Mouse (Mus musculus) forebrain, embryonic 10.5 days (tissue): ENCODE results near the gene Slc26a10. TPM values are rescaled to one million over a fixed set of nuclear protein-coding genes. Genes with fewer than 3 reads are reported as not detected.

ENCODE experiments used
- DNase-seq: peaks from one replicate; pipeline ENCODE4 v3.0.0-alpha.2; 2017; ENCODE audit warnings: low spot score; ENCODE audit errors: extremely low spot score
- H3K27ac ChIP-seq: fragments of 300-500 bp; sonication (generic); 2 replicates; pipeline ENCODE4 v1.5.1; 2016; ENCODE audit warnings: mild to moderate bottlenecking
- H3K27me3 ChIP-seq: fragments of 300-500 bp; sonication (generic); 2 replicates; pipeline ENCODE4 v1.6.1; 2016; ENCODE audit warnings: mild to moderate bottlenecking; ENCODE audit not compliant: poor library complexity, severe bottlenecking
- H3K36me3 ChIP-seq: fragments of 300-500 bp; sonication (generic); replicated peaks from 2 replicates; pipeline ENCODE4 v1.6.1; 2016; ENCODE audit warnings: mild to moderate bottlenecking, moderate library complexity
- H3K4me1 ChIP-seq: fragments of 300-500 bp; sonication (generic); 2 replicates; pipeline ENCODE4 v1.6.1; 2016
- H3K4me3 ChIP-seq: fragments of 300-500 bp; sonication (generic); 2 replicates; pipeline ENCODE4 v1.5.1; 2016; ENCODE audit warnings: mild to moderate bottlenecking, moderate library complexity
- H3K9me3 ChIP-seq: fragments of 300-500 bp; sonication (generic); 2 replicates; pipeline ENCODE4 v1.6.1; 2016; ENCODE audit warnings: mild to moderate bottlenecking, moderate library complexity
- WGBS: fragments of 180-500 bp; shearing (Covaris S2); methylation state at CpG from one replicate; pipeline ENCODE4 v1.1.7; 2016; 5-methylcytosine and 5-hydroxymethylcytosine counted together
- polyA plus RNA-seq: library from polyadenylated mRNA; unstranded; fragments of >200 nt; fragmentation: Nextera tagmentation; extraction: Ambion mirVana; gene quantifications from 2 replicates; pipeline ENCODE4 v1.2.1, GENCODE M21; 2016

Slc26a10 gene
- polyA plus RNA-seq, 1 experiment from 2014 or later = 1.9 TPM

DNA sequence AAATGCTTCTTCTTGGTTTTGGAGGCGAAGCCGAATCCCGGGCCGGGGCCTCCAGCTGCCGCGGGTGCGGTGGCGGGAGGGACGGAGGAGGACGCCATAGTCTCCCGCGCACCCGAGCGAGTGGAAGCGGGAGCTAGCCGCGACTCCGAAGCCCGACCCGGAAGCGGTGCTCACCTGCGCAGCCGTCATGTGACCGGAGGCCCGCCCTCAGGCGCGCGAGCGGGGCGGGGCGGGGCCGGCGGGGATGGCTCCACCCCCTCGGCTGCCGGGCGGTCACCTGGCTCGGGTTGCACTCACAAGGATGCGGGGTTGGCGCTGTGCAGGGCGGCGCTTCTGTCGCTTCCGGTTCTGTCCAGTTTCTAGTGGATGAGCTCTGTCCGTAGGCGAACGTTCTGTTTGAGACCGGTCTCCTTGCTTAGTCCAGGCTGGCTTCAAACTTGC, 31.0 kb upstream of the Slc26a10 start, which contains the start of gene Pip4k2c:
Pip4k2c (minus strand) TSS at position 172 of the 441 bp plus-strand sequence.
- peaks cover 25% of the 10 kb centered on the region for H3K36me3 ChIP-seq
- under 1% methylated on average over 47 of the region's 47 CpGs for WGBS
- peak; percentile 88 for DNase-seq
- peak within 1 kb of the TSS; percentile 85 for H3K27ac ChIP-seq
- 0 out of 2 replicates have a peak, but pooled peaks cover 4% of the 10 kb centered on the region for H3K27me3 ChIP-seq
- H3K9me3 ChIP-seq = no peaks in the 10 kb centered on the region
- peaks cover 27% of the 10 kb centered on the region for H3K4me1 ChIP-seq
- peak within 1 kb of the TSS; percentile 93 for H3K4me3 ChIP-seq

GRCm38 (mm10) chr10:127210961-127211405, 30.5 kb upstream of the Slc26a10 start:
- peaks cover 27% of the 10 kb centered on the region for H3K4me1 ChIP-seq
- H3K27me3 ChIP-seq = 0 out of 2 replicates have a peak, but pooled peaks cover 4% of the 10 kb centered on the region
- H3K4me3 ChIP-seq = peak overlapping the region; percentile 93
- H3K36me3 ChIP-seq = peaks cover 29% of the 10 kb centered on the region
- under 1% methylated on average over 25 of the region's 25 CpGs for WGBS
- no peaks in the 10 kb centered on the region for H3K9me3 ChIP-seq
- peak overlapping the region; percentile 85 for H3K27ac ChIP-seq
- peak; percentile 26 for DNase-seq

DNA sequence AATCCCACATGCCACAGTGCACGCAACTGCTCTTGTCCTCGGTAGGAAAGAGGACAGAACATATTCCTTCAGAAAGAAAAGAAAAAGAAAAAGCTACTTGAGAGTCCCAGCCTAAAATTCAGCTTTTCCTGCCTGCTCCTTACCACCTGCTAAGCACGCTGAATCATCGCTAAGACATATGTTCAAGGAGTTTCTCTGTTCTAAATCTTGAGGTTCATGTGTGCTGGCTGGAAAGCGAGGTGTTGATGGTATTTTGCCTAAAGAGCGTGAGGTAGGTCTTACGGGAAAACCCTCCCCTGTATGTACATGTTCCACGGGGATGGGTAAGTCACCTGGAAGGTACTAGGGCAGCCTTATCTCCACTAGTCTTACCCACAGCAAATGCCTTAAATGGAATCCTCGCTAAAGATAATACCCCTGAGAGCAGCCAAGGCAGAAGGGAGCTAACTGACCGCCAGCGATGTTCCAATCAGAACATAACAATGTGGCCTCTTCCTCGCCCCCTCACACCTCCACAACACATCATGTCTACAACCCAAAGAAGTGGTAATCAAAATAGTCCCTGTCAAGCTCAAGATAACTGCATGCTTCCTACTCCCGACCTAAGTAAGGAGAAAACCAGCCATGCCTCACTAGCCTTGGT, 29.6 kb upstream of the Slc26a10 start:
- Histone ChIP-seq H3K4me1 (peaks cover 27% of the 10 kb centered on the region), H3K9me3 (no peaks in the 10 kb centered on the region), H3K36me3 (peaks cover 39% of the 10 kb centered on the region), H3K27ac (no peak overlapping the region), H3K27me3 (0 out of 2 replicates have a peak, but pooled peaks cover 4% of the 10 kb centered on the region), H3K4me3 (peak overlapping the region; percentile 93)
- 88% methylated on average over 13 of the region's 13 CpGs for WGBS
- no peak for DNase-seq

DNA sequence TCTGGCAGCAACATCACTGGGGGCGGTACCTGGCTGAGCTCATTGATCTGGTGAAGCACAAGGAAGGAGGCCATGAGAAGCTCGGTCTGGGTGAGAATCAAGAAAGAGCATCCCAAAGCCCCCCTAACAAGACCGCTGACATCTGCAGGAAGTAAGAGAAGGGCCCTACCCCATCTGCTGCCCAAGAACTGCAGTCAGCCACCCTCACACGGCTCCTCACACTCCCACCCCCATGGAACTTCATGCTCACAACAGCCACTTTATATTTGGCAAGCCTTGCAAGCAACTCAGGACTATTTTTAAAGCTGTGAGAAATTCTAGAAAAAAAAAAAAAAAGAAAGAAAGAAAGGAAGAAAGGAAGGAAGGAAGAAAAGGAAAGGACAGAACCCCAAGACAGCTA, 28.5 kb upstream of the Slc26a10 start:
- Histone ChIP-seq H3K4me1 (peaks cover 27% of the 10 kb centered on the region), H3K4me3 (no peak overlapping the region), H3K27ac (no peak overlapping the region), H3K27me3 (0 out of 2 replicates have a peak, but pooled peaks cover 4% of the 10 kb centered on the region), H3K36me3 (peaks cover 49% of the 10 kb centered on the region), H3K9me3 (no peaks in the 10 kb centered on the region)
- WGBS = 91% methylated on average over 4 of the region's 4 CpGs
- DNase-seq = no peak

GRCm38 (mm10) chr10:127205373-127205772, 24.9 kb upstream of the Slc26a10 start:
- Histone ChIP-seq H3K36me3 (peaks cover 84% of the 10 kb centered on the region), H3K27me3 (0 out of 2 replicates have a peak, but pooled peaks cover 2% of the 10 kb centered on the region), H3K27ac (no peak overlapping the region), H3K4me1 (peaks cover 12% of the 10 kb centered on the region), H3K9me3 (no peaks in the 10 kb centered on the region), H3K4me3 (no peak overlapping the region)
- 90% methylated on average over 10 of the region's 10 CpGs for WGBS
- no peak for DNase-seq

DNA sequence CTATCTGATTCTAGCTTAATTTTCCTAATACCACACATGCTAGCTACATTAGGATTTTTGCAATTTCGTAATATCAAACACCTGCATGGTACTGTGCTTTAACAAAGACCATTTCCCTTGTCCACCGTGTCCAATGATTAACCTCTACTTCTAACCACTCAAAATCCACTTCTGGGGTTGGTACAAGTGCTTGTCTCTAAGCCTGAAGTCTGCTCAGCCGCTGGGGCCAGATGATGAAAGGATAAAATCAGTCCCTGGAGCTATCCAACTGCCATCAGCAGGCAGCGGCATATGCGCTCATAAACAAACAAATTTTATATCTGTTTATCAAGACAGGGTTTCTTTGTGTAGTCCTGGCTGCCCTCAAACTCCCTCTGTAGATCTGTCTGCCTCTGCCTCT, 24.1 kb upstream of the Slc26a10 start:
- 91% methylated on average over 5 of the region's 5 CpGs for WGBS
- Histone ChIP-seq H3K4me3 (no peak overlapping the region), H3K36me3 (peaks cover 92% of the 10 kb centered on the region), H3K27me3 (no peaks in the 10 kb centered on the region), H3K27ac (no peak overlapping the region), H3K9me3 (no peaks in the 10 kb centered on the region), H3K4me1 (peaks cover 4% of the 10 kb centered on the region)
- no peak for DNase-seq

- H3K27ac ChIP-seq = no peak overlapping the region
- DNase-seq = no peak
- peaks cover 98% of the 10 kb centered on the region for H3K36me3 ChIP-seq
- H3K27me3 ChIP-seq = no peaks in the 10 kb centered on the region
- 89% methylated on average over 3 of the region's 3 CpGs for WGBS
- no peaks in the 10 kb centered on the region for H3K9me3 ChIP-seq
- H3K4me3 ChIP-seq = no peak overlapping the region
- H3K4me1 ChIP-seq = no peaks in the 10 kb centered on the region
Measured at GRCm38 (mm10) chr10:127203106-127203505, 22.7 kb upstream of the Slc26a10 start.

- Histone ChIP-seq H3K36me3 (peaks cover 80% of the 10 kb centered on the region), H3K9me3 (no peaks in the 10 kb centered on the region), H3K4me3 (no peak overlapping the region), H3K27ac (no peak overlapping the region), H3K27me3 (no peaks in the 10 kb centered on the region), H3K4me1 (peaks cover 19% of the 10 kb centered on the region)
- 86% methylated on average over 8 of the region's 8 CpGs for WGBS
- DNase-seq = no peak
Measured at GRCm38 (mm10) chr10:127200279-127200678, 19.8 kb upstream of the Slc26a10 start.

DNA sequence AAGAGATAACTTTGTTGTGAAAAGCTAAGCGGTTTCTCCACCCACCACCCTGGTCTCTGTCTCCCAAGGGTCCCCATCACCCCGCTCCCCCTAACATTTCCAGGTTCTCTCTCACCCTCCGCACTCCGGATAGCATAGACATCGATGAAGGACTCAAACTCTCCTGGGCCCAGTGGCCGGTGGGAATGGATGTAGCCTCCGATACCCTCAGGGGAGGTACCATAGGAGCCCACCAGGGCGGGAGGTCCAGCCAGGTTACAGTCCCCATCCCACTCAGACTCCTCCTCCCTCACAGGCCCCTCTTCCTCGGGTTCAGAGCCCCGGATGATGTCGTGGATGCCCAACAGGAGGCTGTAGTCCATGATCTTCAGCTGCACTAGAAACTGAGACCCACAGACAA, 19.0 kb upstream of the Slc26a10 start:
- WGBS = 85% methylated on average over 11 of the region's 11 CpGs
- no peaks in the 10 kb centered on the region for H3K9me3 ChIP-seq
- no peak for DNase-seq
- H3K27ac ChIP-seq = no peak overlapping the region; the same call in 1 of the 2 replicates
- peaks cover 72% of the 10 kb centered on the region for H3K36me3 ChIP-seq
- no peaks in the 10 kb centered on the region for H3K27me3 ChIP-seq
- no peak overlapping the region for H3K4me3 ChIP-seq
- peaks cover 27% of the 10 kb centered on the region for H3K4me1 ChIP-seq

DNA sequence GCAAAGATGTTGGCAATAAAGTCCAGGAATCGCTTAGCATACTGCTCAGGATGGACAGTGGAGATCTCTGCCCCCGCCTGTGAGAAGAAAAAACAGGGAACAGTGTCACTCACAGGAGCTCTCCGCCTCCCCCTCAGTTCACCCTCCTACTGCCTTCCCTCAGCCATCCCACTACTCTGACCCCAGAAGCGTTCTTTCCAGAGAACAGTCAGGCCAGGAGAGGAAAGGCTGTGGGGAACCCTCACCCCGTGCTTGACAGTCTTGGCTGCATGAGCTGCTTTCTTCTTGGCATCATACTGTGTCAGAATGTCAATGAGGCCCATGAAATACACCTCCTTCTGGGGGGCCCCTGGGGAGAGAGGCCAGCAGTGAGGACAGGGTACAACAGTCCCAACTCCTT, 18.6 kb upstream of the Slc26a10 start:
- H3K27ac ChIP-seq = no peak overlapping the region; the same call in 1 of the 2 replicates
- peaks cover 69% of the 10 kb centered on the region for H3K36me3 ChIP-seq
- no peaks in the 10 kb centered on the region for H3K27me3 ChIP-seq
- H3K9me3 ChIP-seq = no peaks in the 10 kb centered on the region
- H3K4me3 ChIP-seq = no peak overlapping the region
- H3K4me1 ChIP-seq = peaks cover 31% of the 10 kb centered on the region
- no peak for DNase-seq
- 74% methylated on average over 5 of the region's 5 CpGs for WGBS

DNA sequence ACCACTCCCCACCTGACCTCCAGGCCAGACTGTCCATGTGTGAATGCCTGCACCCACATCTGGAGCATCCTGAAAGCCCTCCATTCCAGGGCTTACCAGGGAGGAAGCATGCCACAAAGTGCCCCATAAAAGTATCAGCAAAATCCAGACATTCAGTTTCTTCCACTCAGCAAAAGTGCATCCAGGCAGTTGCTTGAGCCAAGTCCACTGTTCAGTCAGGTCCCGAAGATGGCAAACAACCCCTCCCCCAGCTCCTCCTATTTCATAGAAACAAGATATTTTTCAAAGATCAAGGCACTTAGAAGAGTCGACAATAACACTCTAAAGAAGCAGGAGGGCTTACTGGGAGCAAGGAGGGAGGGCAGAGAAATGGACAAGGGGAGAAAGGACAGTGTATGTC, 18.0 kb upstream of the Slc26a10 start:
- Histone ChIP-seq H3K36me3 (peaks cover 65% of the 10 kb centered on the region), H3K4me1 (peaks cover 32% of the 10 kb centered on the region), H3K27ac (no peak overlapping the region), H3K27me3 (no peaks in the 10 kb centered on the region), H3K4me3 (no peak overlapping the region), H3K9me3 (no peaks in the 10 kb centered on the region)
- WGBS = 71% methylated on average over 2 of the region's 2 CpGs
- no peak for DNase-seq

GRCm38 (mm10) chr10:127197505-127198110, 17.2 kb upstream of the Slc26a10 start:
- Histone ChIP-seq H3K9me3 (no peaks in the 10 kb centered on the region), H3K4me1 (peaks cover 41% of the 10 kb centered on the region), H3K36me3 (peaks cover 65% of the 10 kb centered on the region), H3K4me3 (peak overlapping the region; percentile 4; the same call in 1 of the 2 replicates), H3K27ac (peak overlapping the region; percentile 12; the same call in 1 of the 2 replicates), H3K27me3 (no peaks in the 10 kb centered on the region)
- no peak for DNase-seq
- WGBS = 91% methylated on average over 11 of the region's 11 CpGs

GRCm38 (mm10) chr10:127197104-127197503, 16.7 kb upstream of the Slc26a10 start:
- Histone ChIP-seq H3K4me1 (peaks cover 44% of the 10 kb centered on the region), H3K9me3 (no peaks in the 10 kb centered on the region), H3K36me3 (peaks cover 65% of the 10 kb centered on the region), H3K27ac (peak overlapping the region; percentile 12; the same call in 1 of the 2 replicates), H3K27me3 (no peaks in the 10 kb centered on the region), H3K4me3 (no peak overlapping the region)
- WGBS = 92% methylated on average over 8 of the region's 8 CpGs
- DNase-seq = no peak
